Mouse (Mus musculus): ENCODE measurements around the gene Trim25.
"Not testable (repeated sequence)": the region's sequence is repeated elsewhere in the genome, so short reads cannot be mapped to it uniquely, and the experiment has no call there.

Gene Trim25

DNA sequence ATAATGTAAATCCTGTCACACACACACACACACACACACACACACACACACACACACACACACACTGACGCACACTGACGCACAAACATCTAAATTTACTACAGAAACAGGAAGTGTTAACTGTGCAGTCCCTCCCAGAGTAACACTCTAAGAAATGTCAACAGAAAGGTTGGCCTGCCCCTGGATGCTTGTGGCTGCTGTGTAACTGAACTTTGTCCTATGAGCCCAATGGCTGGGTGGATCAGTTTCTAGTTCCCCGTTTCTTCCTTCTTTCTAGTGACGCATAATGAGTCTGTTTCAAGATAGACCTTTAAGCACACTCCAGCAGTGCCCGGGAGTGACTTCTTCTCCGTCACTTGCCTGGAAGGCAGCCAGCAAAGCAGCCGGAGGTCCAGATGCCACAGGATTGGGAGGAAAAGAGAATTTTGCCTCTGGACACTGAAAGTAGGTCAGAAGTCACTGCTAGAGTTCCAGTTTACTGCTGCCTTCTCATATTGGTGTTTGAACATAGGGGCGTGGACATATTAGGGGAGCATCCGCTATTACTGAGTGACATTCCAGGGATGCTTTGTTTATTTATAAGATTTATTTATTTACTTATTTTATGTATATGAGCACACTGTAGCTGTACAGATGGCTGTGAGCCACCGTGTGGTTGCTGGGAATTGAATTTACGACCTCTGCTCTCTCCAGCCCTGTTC, 25.2 kb downstream of the Trim25 start:
- DNase-seq (ENCODE audit: low spot score in 2 of 2), result peak; percentile 10 to 27

DNA sequence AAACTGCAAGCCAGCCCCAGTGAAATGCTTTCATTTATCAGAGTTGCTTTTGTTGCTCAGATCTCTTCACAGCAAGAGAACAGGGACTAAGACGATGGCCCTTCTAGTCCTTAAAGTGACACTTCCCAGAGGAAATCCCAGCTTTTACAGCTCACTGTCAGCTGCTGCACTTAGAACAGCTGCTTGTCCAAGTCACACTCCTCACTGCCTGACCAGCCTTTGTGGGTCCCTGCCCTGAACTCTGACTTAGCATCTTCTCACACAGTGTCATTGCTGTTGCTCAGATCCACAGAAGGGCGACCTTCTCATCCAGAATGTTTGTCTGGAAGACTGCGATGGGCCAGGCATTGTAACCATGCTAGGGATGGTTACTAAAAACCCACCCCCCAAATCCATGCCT, 26.4 kb downstream of the Trim25 start:
- no peak for DNase-seq (ENCODE audit: low spot score in 2 of 2)

DNA sequence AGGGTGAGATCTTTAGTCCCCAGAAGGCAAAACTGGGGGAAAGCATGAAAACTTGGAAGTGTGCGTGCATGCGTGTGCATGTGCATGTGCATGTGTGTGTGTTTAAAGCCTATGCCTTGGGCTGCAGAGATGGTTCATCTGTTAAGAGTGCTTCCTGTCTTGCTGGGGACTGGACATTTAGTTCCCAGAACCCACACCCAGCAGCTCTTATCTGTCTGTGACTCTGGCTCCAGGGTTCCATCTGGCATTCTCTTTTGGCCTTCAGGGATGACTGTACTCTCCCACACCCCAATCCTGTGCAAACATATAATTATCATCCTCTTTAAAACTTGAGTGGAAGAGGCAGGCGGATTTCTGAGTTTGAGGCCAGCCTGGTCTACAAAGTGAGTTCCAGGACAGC, 26.9 kb downstream of the Trim25 start:
- DNase-seq (ENCODE audit: low spot score in 2 of 2), result no peak

DNA sequence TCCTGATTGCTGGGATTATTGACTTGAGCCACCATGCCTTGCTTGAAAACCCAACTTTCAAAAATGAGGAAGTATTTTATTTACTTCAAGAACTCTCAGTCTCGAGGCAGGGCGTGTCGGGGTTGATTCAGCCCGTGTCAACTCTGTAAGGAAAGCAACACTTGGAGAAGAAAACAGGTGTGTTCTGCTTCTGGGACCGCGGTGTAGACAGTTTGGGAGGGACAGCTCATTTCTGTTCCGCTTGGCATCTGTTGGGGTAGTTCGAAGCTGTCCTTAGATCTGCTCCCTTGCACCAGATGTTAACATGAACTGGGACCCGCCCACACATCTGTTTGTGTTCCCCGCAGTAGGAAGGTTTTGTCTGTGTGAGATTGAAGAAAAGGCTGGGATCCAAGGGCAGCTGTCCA, 28.8 kb downstream of the Trim25 start:
- DNase-seq (ENCODE audit: low spot score in 2 of 2), result peak; percentile 18 to 22

DNA sequence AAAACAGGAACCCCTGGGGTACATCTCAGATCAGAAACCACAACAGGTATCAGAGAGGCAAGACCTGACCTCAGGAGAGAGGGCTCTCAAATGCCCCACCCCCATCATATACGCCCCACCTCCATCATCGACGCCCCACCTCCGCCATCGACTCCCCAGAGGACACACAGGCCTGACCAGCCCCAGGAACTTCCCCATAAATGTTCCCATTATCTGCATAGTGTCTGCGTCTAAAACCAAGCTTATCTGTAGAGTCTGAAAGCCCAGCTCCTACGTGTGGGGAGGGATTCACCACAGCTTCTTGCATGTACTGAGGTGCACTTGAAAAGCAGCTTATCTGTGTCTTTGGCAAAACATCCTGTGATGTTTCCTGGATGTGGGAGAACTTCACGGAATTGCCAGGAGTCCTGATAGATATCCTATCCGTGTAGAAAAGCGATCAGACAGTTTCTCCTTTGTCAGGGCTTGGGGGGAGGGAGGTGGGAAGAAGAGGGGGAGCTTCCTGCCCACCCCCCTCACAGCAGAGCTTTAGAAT, 29.8 kb downstream of the Trim25 start:
- no peak for DNase-seq (ENCODE audit: low spot score in 2 of 2)

DNA sequence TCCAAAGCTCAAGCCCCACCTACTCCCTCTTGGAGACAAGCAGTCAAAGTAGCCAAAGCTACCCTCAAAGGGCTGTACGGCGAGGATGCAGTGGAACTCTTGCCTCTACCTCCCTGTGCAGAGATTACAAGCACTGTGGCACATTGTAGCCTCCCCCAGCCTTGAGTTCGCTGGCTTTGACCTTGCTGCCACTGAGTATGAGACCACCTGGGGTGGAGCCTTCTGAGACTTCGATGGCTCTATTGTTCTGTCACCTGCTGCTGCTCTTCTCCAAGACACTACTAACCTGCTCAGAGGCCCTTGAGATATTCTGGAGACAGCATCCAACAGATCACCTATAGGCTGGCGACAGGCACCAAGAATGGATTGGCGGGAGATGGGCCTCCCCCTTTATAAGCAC, 31.4 kb downstream of the Trim25 start:
- DNase-seq (ENCODE audit: low spot score in 2 of 2), result no peak

DNA sequence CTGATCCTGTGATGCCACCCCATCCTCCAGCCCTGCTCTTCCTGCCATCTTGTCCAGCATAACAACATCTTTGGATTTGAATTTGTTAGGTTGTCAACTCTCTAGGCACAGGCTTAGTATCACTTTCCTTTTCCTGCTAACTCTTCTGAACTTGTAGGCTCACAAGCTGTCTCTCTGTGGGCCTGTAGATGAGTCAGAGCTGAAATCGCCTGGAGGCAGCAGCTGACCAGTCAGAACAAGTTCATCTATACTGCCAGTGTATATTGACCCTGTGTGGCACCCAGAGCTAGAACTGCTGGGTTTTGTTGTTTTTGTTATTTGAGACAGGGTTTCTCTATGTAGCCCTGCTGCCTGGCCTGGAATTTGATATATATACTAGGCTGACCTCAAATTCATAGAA, 32.0 kb downstream of the Trim25 start:
- no peak for DNase-seq (ENCODE audit: low spot score in 2 of 2)

DNA sequence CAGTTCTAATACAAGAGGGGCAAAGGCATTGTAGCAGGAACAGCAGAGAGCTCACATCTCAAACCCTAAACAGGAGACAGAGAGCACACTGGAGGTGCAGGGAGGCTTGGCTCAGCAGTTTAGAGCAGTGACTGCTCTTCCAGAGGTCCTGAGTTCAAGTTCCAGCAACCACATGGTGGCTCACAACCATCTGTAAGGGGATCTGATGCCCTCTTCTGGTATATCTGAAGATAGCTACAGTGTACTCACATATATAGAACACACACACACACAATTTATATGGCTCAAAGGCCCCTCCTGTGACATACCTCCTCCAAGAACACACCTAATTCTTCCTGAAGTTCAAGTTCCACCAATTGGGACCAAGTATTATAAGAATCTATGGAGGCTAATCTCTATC, 35.4 kb downstream of the Trim25 start:
- DNase-seq (ENCODE audit: low spot score in 2 of 2), result no peak

DNA sequence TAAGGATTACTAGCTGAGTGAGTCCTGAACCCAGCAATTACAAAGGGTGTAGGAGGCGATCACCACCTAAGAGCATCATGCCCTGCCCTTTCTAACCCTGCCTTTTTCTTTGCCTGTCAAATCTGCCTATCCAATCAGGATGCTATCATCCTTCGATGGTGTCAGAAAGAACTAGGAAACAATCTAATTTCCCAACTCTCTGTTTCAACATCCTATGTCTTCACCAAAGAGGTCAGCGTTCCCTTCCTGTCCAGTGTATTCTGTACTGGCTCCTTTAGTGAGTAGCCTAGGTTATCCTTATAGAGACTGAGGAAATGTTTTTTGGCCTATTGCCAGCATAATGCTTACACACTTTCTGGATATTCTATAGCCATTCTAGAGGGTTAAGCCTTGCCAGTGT, 36.4 kb downstream of the Trim25 start:
- DNase-seq (ENCODE audit: low spot score in 2 of 2), result no peak

DNA sequence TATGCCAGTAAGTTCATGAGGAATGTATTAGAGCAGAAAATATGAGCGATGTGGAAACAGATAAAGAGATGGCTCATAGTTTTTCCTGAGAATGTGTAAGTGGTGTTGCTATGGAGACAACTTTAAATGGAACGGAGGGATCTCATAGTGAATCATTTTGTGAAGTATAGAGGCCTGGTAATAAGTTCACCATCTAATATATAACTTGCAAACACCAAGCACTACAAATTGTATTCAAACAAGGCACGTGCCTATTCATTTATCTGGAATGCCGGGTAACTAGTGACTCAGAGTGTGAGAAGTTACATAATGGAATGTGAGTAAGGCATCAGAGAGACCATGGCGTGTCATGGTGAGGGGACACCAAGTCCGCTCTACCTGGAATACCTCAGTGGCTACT, 39.3 kb downstream of the Trim25 start:
- no peak for DNase-seq (ENCODE audit: low spot score in 2 of 2)

DNA sequence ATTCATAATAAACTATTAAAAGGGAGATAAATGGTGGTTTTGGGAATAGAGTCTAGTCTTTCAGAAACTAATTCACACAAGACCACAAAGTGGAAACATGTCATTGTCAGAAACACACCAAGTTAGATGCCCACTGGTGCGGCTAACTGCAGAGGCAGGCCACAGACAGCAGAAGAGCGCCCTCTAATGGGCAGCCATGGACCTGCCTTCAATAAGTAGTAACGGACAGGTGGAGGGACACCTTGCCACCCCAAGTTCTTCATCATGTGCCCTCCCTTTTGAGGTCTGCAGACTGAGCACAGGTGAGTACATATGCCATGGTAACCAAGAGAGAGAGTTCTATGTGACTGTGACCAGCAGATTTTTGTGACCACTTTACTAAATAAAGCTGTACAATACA, 40.1 kb downstream of the Trim25 start:
- DNase-seq (ENCODE audit: low spot score in 2 of 2), result peak; percentile 23 to 59

DNA sequence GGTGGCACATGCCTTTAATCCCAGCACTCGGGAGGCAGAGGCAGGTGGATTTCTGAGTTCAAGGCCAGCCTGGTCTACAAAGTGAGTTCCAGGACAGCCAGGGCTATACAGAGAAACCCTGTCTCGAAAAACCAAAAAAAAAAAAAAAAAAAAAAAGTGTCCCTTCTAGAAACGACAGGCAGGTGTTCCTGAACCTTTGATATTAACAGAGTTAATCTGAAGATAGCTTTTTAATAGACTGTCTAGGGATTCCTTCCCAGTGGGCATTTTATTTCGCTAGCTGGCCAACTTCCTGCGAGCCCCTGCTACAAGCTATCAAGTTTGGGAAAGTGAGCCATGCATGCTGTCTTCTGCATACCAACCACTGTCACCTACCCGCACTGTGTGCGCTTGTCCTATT, 41.9 kb downstream of the Trim25 start:
- DNase-seq (ENCODE audit: low spot score in 2 of 2), result not testable (repeated sequence)

DNA sequence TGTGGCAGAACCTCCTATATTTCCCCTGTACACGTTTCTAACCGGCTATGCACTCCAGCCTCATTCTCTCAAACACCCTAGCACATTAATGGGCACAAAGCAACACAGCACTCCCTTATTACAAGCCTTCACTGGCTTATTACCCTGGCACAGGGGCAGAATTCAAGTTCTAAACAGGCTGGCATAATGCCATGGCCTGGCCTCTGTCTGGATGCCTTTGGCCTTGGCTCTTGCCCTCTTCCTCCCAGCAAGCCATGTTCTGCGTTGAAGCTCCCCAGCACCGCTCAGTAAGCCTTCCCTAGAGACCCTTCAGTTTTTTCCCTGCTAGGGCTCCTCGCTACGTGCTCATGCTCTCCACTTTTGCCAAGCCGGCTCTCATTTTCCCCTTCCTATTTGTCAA, 43.9 kb downstream of the Trim25 start:
- DNase-seq (ENCODE audit: low spot score in 2 of 2), result no peak

DNA sequence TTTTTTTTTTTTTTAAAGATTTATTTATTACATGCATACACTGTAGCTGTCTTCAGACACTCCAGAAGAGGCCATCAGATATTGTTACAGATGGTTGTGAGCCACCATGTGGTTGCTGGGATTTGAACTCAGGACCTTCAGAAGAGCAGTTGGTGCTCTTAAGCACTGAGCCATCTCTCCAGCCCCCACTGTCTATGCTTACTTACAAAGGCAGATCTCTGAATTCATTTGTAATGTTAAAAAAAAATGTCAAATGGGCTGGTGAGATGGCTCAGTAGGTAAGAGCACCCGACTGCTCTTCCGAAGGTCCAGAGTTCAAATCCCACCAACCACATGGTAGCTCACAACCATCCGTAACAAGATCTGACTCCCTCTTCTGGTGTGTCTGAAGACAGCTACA, 46.3 kb downstream of the Trim25 start:
- not testable (repeated sequence) for DNase-seq (ENCODE audit: low spot score in 2 of 2)

DNA sequence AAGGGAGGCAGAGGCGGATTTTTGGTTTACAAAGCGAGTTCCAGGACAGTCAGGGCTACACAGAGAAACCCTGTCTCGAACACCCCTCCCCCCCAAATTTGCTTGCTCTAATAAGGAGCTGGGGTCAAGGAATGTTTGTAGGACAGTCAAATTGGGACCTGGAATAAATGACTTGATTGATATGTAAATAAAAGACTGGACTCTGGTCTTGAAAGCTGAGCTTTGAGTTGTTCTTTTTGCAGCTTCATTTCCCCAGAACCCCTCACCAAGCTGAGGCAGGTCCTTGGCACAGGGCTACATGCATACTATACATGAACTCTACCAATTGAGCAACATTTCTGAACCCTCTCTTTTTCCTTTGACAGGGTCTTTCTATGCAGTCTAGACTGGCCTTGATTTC, 46.8 kb downstream of the Trim25 start:
- DNase-seq (ENCODE audit: low spot score in 2 of 2), result no peak

DNA sequence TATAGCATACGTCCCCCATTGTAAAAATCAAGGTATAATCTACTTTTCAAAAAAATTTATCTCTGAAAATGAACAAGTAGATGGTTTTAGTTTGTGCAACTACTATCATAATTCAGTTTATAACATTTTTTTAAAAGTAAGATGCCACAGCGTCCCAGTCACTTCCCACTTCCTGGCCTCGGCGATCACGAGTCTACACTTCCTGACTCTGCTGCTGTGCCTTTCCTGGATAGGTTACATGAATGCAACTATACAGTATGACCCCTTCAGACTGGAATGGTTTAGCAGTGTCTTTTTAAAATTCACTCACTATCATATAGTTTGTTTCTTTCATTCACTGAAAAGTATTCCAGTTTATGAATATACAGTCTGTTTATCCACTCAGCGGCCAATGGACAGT, 52.6 kb downstream of the Trim25 start:
- no peak for DNase-seq (ENCODE audit: low spot score in 2 of 2)

DNA sequence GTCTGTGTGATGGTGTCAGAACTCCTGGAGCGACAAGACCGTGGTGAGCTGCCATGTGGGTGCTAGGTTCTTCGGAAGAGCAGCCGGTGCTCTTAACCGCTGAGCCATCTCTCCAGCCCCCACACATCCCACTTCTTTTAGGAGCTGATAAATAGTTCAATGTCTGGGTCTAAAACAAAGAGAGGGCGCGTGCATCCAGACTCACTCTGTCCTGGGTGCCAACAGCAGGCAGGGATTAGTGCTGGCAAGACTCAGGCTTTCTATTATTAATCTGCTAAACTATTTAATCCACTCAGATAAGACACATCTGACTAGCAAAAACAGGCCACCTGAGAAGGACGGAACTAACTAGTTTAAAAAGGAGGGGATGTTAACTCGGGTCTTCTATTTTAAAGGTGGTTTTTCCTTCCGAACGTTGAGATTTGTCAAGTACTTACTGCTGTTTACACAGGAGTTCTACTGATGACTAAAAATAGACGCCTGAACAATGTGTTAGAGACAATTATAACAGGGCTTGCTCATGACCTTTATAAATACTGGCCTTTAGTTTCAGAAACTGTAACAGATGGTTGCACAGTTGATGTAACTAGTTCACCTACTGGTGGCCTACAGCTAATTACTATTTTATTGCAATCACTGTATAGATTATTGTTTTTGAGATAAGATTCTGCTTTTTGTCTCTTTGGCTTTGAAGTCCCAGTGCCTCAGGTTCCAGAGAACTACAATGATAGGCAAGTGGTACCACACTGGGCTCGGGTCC, 56.9 kb downstream of the Trim25 start:
- DNase-seq (ENCODE audit: low spot score in 2 of 2), result no peak

DNA sequence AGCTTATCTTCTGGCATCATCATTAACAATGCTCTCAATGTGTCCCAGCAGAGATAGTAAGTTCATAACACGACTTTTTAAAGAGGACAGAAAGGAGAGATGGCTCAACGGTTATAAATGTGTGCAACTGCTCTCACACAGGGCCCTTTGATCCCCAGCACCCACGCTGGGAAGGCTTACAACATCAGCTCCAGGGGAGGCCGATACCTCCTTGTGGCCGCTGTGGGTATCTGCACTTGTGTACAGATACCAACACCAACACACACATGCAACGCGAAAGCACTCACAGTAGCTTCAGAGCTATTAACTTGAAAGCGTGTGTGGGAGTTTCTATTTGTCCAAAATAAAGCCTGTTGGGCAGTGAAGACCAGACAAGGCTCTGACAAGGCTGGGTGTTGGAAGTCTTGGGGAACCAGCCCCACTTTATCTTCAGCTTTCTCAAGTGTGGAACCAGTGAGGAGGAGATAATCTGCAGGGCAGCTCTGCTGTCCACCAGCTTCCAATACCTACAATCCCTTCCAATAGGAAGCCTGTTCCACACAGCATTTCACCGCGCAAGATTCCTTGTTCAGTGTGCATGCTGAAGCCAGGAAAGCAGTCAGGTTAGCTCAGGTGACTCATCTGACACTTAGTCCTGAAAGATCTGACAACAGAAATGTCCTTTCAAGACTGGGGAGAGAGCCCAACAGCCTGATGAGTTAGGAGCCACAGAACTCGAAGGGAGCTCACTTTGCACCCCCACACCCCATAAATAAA, 59.5 kb downstream of the Trim25 start:
- peak; percentile 61 to 69 for DNase-seq (ENCODE audit: low spot score in 2 of 2)

DNA sequence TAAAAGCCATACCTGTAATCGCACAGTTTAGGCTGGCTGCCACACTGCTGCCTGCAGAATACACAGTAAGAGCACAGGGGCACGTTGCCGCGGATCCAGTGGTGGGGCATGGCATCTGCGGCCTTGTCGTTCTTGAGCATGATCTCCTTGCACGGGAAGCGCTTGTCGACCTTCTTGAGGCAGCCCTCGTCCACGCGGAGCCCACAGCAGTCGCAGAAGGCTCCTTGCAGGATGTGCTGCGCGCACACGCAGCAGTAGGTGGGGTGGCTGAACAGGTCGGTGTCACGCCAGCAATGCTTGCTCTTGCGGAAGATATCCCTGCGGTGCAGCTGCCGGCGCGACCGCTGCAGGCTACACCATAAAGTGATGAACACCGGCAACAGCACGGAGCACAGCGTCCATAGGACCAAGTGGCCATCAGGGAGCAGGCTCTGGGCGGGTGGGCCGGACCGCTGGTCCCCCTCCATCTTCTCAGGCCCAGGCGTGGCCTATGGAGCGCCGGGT, 60.8 kb downstream of the Trim25 start:
- DNase-seq (ENCODE audit: low spot score in 2 of 2), result peak; percentile 68 to 70

DNA sequence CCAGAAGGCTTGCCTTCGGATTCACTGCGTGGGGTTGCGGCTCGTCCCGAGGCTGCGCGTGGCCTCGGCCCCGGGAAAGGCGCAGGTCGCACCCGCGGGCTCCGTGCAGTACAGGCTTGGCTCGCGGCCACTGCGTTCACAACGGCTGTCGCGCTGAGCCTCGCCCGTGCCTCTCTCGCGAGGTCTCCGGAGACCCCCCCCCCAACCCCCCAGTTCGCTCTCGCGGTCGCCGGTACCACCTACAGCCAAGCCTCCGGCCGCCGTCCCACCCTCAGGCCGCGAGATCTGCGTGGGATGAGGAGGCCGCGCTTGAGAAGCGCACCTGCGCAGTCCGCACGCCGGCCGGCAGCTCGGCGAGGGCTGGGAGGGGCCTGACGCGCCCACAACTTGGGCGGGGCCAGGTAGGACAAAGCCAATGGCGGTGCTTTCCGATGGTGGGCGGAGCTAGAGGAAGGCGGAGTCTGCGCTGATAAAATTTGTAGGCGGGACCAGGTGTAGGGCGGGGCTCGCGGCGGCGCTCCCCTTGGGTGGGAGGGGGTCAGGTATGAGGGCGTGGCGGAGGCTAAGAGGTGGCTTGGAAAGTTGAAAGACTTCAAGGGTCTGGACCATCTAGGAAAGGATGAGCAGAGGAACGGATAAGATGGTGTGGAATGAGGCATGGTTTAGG, 61.4 kb downstream of the Trim25 start:
- peak; percentile 92 to 96 for DNase-seq (ENCODE audit: low spot score in 2 of 2)

DNA sequence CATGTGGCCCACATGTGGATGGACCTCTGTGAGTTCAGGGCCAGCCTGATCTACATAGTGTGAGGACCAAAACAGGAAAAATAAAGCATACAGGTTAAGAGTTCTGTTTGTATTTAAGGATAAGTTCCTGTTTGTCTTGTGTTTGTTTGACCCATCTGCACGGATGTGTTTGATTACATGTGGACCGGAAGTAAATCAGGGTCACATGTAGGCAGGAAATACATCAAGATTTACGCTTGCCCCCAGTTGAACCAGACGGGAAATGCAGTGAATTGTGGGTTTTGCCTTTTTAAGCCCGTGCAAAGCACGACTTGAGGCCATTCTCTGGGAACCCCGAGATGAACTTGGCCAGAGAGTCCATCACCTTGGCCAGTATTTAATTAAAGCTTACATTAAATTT, 62.2 kb downstream of the Trim25 start:
- DNase-seq (ENCODE audit: low spot score in 2 of 2), result peak in 1 of 2 experiments; percentile 15

DNA sequence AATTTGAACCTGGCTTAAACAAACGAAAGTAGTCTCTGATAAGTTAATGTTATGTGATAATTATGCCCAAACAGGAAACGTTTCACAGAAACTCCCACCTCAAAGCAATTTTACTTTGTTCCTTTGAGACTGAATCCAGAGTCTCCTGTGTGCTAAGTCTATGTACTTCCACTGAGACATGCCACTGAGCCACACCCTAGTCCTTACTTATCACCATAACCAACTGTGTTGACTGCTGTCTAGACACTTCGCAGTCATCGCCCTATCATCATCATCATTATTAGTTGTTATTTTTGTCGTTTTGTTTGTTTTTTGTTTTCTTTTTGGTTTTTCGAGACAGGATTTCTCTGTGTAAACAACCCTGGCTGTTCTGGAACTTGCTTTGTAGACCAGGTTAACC, 65.1 kb downstream of the Trim25 start:
- DNase-seq (ENCODE audit: low spot score in 2 of 2), result no peak

Data from thymus, postnatal 10 days (tissue).